In genomic region chr11:22178569-22178968, GRCm38 (mm10) we compare ENCODE assay signal across 27 mouse cellular contexts.
DNase-seq lines count a peak whose midpoint lies in the region; ATAC-seq lines count a peak whose summit lies in the region.
"Had no signal": no experiment of that assay in that cellular context is flagged by ENCODE, and none has a peak within 500 bp of the region (broad histone marks: within the 10 kb centered on the region; RNA-seq: fewer than 3 reads in every experiment).

No protein-coding gene starts in this region.

- DNase-seq in frontal cortex, postnatal 25 days (ENCODE audit: low spot score in 2 of 2) = no peak
- DNase-seq in ovary, adult 18-20 months (ENCODE audit: low spot score) = no peak
- DNase-seq: adrenal gland, postnatal 10 days; cerebellum, adult 2 months; cerebellum, postnatal 36 days; gastrocnemius, postnatal 36 days; heart, postnatal 4 days; kidney, adult 9 months; kidney, postnatal 36 days; lung, postnatal 36 days; right cerebral cortex, adult 18-20 months; thymus, postnatal 14 days had no signal

- 83% methylated on average over 1 of the region's 1 CpGs for WGBS in kidney, embryonic 15.5 days
- 83% methylated on average over 1 of the region's 1 CpGs for WGBS in kidney, embryonic 16.5 days
- 24% methylated on average over 1 of the region's 1 CpGs for WGBS in liver, embryonic 15.5 days (ENCODE audit: insufficient replicate concordance)
- 89% methylated on average over 1 of the region's 1 CpGs for WGBS in neural tube, embryonic 15.5 days

- no peak overlapping the region for H3K4me3 ChIP-seq in kidney, embryonic 15.5 days (replicated peaks)
- no peak overlapping the region for H3K4me3 ChIP-seq in kidney, embryonic 16.5 days (ENCODE audit: low read length)
- H3K4me3 ChIP-seq in liver, embryonic 15.5 days (replicated peaks) = 0 out of 2 replicates have a peak overlapping the region, but pooled peaks have one; percentile 15
- H3K4me3 ChIP-seq in neural tube, embryonic 15.5 days (replicated peaks) = no peak overlapping the region
- H3K4me3 ChIP-seq: heart, embryonic 15.5 days; lung, embryonic 15.5 days; midbrain, embryonic 10.5 days; myocyte; neural tube, embryonic 13.5 days had no signal

- H3K27me3 ChIP-seq in kidney, embryonic 15.5 days = no peaks in the 10 kb centered on the region
- H3K27me3 ChIP-seq in kidney, embryonic 16.5 days (ENCODE audit: insufficient read depth, low read length) = no peaks in the 10 kb centered on the region
- no peaks in the 10 kb centered on the region for H3K27me3 ChIP-seq in liver, embryonic 15.5 days
- H3K27me3 ChIP-seq in neural tube, embryonic 15.5 days (replicated peaks) = no peaks in the 10 kb centered on the region
- H3K27me3 ChIP-seq: heart, embryonic 15.5 days; lung, embryonic 15.5 days; neural tube, embryonic 13.5 days had no signal

- no peaks in the 10 kb centered on the region for H3K36me3 ChIP-seq in kidney, embryonic 15.5 days
- H3K36me3 ChIP-seq in kidney, embryonic 16.5 days (ENCODE audit: insufficient read depth, low read length) = no peaks in the 10 kb centered on the region
- no peaks in the 10 kb centered on the region for H3K36me3 ChIP-seq in liver, embryonic 15.5 days (replicated peaks)
- H3K36me3 ChIP-seq in neural tube, embryonic 15.5 days = no peaks in the 10 kb centered on the region
- H3K36me3 ChIP-seq: heart, embryonic 15.5 days; lung, embryonic 15.5 days; midbrain, embryonic 10.5 days; neural tube, embryonic 13.5 days had no signal

- ATAC-seq in kidney, embryonic 15.5 days (replicated peaks; ENCODE audit: low FRiP score) = 0 out of 2 replicates have a peak, but pooled peaks have one; percentile 46
- ATAC-seq in kidney, embryonic 16.5 days (ENCODE audit: low FRiP score, low TSS enrichment) = no peak
- peak; percentile 81 for ATAC-seq in erythroid progenitor cell, adult 5-6 weeks (replicated peaks; ENCODE audit: low FRiP score, poor library complexity, severe bottlenecking)
- peak; percentile 90 for ATAC-seq in liver, embryonic 15.5 days (ENCODE audit: insufficient read depth)
- ATAC-seq in neural tube, embryonic 15.5 days (ENCODE audit: low FRiP score) = no peak
- ATAC-seq: activated CD4-positive, CD25-positive, alpha-beta regulatory T cell, adult 4 months; forebrain, embryonic 16.5 days; inflammation-experienced regulatory T-cells, adult 6 months; midbrain, embryonic 16.5 days had no signal

- H3K4me1 ChIP-seq in kidney, embryonic 15.5 days = no peaks in the 10 kb centered on the region
- no peaks in the 10 kb centered on the region for H3K4me1 ChIP-seq in kidney, embryonic 16.5 days (ENCODE audit: insufficient read depth, low read length)
- peaks cover 40% of the 10 kb centered on the region for H3K4me1 ChIP-seq in liver, embryonic 15.5 days (replicated peaks)
- no peaks in the 10 kb centered on the region for H3K4me1 ChIP-seq in neural tube, embryonic 15.5 days
- H3K4me1 ChIP-seq: lung, embryonic 15.5 days; neural tube, embryonic 13.5 days had no signal

- no peaks in the 10 kb centered on the region for H3K9me3 ChIP-seq in kidney, embryonic 15.5 days (replicated peaks)
- H3K9me3 ChIP-seq in kidney, embryonic 16.5 days (ENCODE audit: low read length) = no peaks in the 10 kb centered on the region
- H3K9me3 ChIP-seq in liver, embryonic 15.5 days (replicated peaks) = no peaks in the 10 kb centered on the region
- H3K9me3 ChIP-seq in neural tube, embryonic 15.5 days (replicated peaks) = no peaks in the 10 kb centered on the region
- H3K9me3 ChIP-seq: heart, embryonic 15.5 days; lung, embryonic 15.5 days; midbrain, embryonic 10.5 days; neural tube, embryonic 13.5 days had no signal

- H3K4me2 ChIP-seq in kidney, embryonic 15.5 days = no peak overlapping the region
- H3K4me2 ChIP-seq in kidney, embryonic 16.5 days (replicated peaks; ENCODE audit: low read depth, low read length) = no peak overlapping the region
- peak overlapping the region; percentile 47 for H3K4me2 ChIP-seq in liver, embryonic 15.5 days
- H3K4me2 ChIP-seq in neural tube, embryonic 15.5 days = no peak overlapping the region
- H3K4me2 ChIP-seq: heart, embryonic 15.5 days; hindbrain, embryonic 14.5 days; lung, embryonic 15.5 days; neural tube, embryonic 13.5 days had no signal

- no peak overlapping the region for H3K27ac ChIP-seq in kidney, embryonic 15.5 days
- no peak overlapping the region for H3K27ac ChIP-seq in kidney, embryonic 16.5 days (ENCODE audit: low read length)
- H3K27ac ChIP-seq in liver, embryonic 15.5 days (replicated peaks) = peak overlapping the region; percentile 83
- no peak overlapping the region for H3K27ac ChIP-seq in neural tube, embryonic 15.5 days (replicated peaks)
- H3K27ac ChIP-seq: heart, embryonic 15.5 days; hindbrain, embryonic 14.5 days; lung, embryonic 15.5 days; midbrain, embryonic 10.5 days; neural tube, embryonic 13.5 days had no signal

- no peak overlapping the region for H3K9ac ChIP-seq in kidney, embryonic 15.5 days
- H3K9ac ChIP-seq in kidney, embryonic 16.5 days (replicated peaks; ENCODE audit: low read length) = no peak overlapping the region
- peak overlapping the region; percentile 6; the same call in 1 of the 2 replicates for H3K9ac ChIP-seq in liver, embryonic 15.5 days
- H3K9ac ChIP-seq in neural tube, embryonic 15.5 days (replicated peaks) = no peak overlapping the region
- H3K9ac ChIP-seq: heart, embryonic 15.5 days; hindbrain, embryonic 14.5 days; lung, embryonic 15.5 days; neural tube, embryonic 13.5 days had no signal

Comparison
In these comparisons a context has a peak if more than half of its experiments do, and no peak if none do; other contexts are left out.
1. ATAC-seq: peak in kidney, embryonic 15.5 days (single experiment), erythroid progenitor cell, adult 5-6 weeks (single experiment) and liver, embryonic 15.5 days (single experiment); none in kidney, embryonic 16.5 days (single experiment) and neural tube, embryonic 15.5 days (single experiment).